Mouse (Mus musculus) hindbrain, embryonic 15.5 days (tissue): ENCODE measurements around the gene A1bg. TPM values are rescaled to one million over a fixed set of nuclear protein-coding genes. Genes with fewer than 3 reads are reported as not detected.

Experiments
- ATAC-seq: fragments of 200-750 bp; cut with Nextera tagmentation; 2 replicates; pipeline ENCODE4 v1.8.0; 2017; ENCODE audit warnings: low read depth, moderate number of reproducible peaks, moderate TSS enrichment; ENCODE audit not compliant: low FRiP score
- H3K27ac ChIP-seq: fragments of 300-500 bp; sonication (generic); replicated peaks from 2 replicates; pipeline ENCODE4 v1.5.1; 2015; ENCODE audit warnings: mild to moderate bottlenecking, inconsistent platforms
- H3K27me3 ChIP-seq: fragments of 300-500 bp; sonication (generic); 2 replicates; pipeline ENCODE4 v1.6.1; 2015; ENCODE audit warnings: control low read depth, inconsistent platforms
- H3K36me3 ChIP-seq: fragments of 300-500 bp; sonication (generic); 2 replicates; pipeline ENCODE4 v1.6.1; 2015; ENCODE audit warnings: control low read depth, inconsistent platforms
- H3K4me1 ChIP-seq: fragments of 300-500 bp; sonication (generic); replicated peaks from 2 replicates; pipeline ENCODE4 v1.6.1; 2015; ENCODE audit warnings: control low read depth, inconsistent platforms
- H3K4me2 ChIP-seq: fragments of 300-500 bp; sonication (generic); 2 replicates; pipeline ENCODE4 v1.6.1; 2015; ENCODE audit warnings: moderate library complexity, mild to moderate bottlenecking, inconsistent platforms
- H3K4me3 ChIP-seq: fragments of 300-500 bp; sonication (generic); 2 replicates; pipeline ENCODE4 v1.5.1; 2015; ENCODE audit warnings: mild to moderate bottlenecking, inconsistent platforms
- H3K9ac ChIP-seq: fragments of 300-500 bp; sonication (generic); 2 replicates; pipeline ENCODE4 v1.6.1; 2015; ENCODE audit warnings: inconsistent platforms
- H3K9me3 ChIP-seq: fragments of 300-500 bp; sonication (generic); 2 replicates; pipeline ENCODE4 v1.6.1; 2016; ENCODE audit warnings: control low read depth, inconsistent platforms
- WGBS: fragments of 180-500 bp; shearing (Covaris S2); methylation state at CpG from one replicate; pipeline ENCODE4 v1.1.7; 2015; 5-methylcytosine and 5-hydroxymethylcytosine counted together
- polyA plus RNA-seq: library from polyadenylated mRNA; unstranded; fragments of >200 nt; fragmentation: Nextera tagmentation; extraction: Ambion mirVana; gene quantifications from 2 replicates; pipeline ENCODE4 v1.2.1, GENCODE M21; 2015

Gene A1bg
- polyA plus RNA-seq: not detected in 2 replicates

GRCm38 (mm10) chr15:60922912-60923311 lies at the start of gene A1bg:
TSS of gene A1bg (minus strand) at chr15:60923012.
- Histone ChIP-seq H3K9me3 (no peaks in the 10 kb centered on the region), H3K36me3 (no peaks in the 10 kb centered on the region), H3K9ac (no peak within 1 kb of the TSS), H3K27ac (no peak within 1 kb of the TSS), H3K4me3 (no peak within 1 kb of the TSS), H3K4me1 (no peaks in the 10 kb centered on the region), H3K27me3 (no peaks in the 10 kb centered on the region), H3K4me2 (no peak within 1 kb of the TSS)
- no peak for ATAC-seq

DNA sequence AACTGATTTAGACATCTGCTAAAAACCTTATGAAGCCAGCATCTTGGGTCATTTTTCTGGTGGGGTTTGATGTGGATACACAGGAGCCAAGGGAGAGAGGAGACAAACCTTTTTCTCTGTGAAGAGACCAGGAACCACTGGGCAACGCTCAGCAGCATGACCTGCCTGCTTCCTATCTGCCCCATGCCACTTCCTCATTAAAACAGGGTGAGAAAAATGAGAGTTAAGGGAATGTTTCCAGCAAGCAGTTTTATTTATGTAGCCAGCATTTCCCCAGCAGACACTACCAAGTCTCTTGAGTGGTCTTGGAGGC lies 45.7 kb upstream of the A1bg start:
- no peak for ATAC-seq
- 16% methylated on average over 1 of the region's 1 CpGs for WGBS
- H3K27ac ChIP-seq: no peak overlapping the region; the same call in 1 of the 2 replicates

GRCm38 (mm10) chr15:60967841-60968548 lies 45.2 kb upstream of the A1bg start:
- H3K27ac ChIP-seq: no peak overlapping the region; the same call in 1 of the 2 replicates
- H3K4me2 ChIP-seq: no peak overlapping the region
- peak; percentile 69; the same call in 1 of the 2 replicates for ATAC-seq

More for the DNA sequence above, 45.7 kb upstream of the A1bg start:
- no peak overlapping the region for H3K4me2 ChIP-seq
- H3K27me3 ChIP-seq: no peaks in the 10 kb centered on the region
- H3K9me3 ChIP-seq: no peaks in the 10 kb centered on the region
- H3K36me3 ChIP-seq: no peaks in the 10 kb centered on the region
- peaks cover 10% of the 10 kb centered on the region; the same call in 1 of the 2 replicates for H3K4me1 ChIP-seq
- no peak overlapping the region for H3K9ac ChIP-seq
- no peak overlapping the region for H3K4me3 ChIP-seq

DNA sequence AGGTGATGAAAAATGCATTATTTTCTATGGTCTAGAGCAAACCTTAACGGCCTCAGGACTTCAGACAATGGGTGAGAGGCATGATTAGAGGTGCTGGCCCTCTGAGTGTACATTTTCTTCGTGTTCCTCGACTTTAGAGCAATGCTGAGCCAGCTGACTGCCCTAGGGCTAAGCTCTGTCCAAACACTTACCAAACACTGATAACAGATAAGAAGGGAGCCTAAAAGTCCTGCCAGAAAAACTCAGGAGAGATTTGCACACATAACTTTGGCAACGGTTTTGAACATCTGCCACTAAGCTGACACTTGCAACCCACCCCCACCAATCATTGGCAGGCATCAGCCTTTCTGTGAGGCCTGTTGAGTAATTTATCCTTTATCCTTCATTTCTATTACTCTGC lies 2.9 kb upstream of the A1bg start:
- Histone ChIP-seq H3K4me2 (no peak overlapping the region), H3K9me3 (no peaks in the 10 kb centered on the region), H3K4me3 (no peak overlapping the region), H3K27ac (no peak overlapping the region), H3K27me3 (no peaks in the 10 kb centered on the region), H3K36me3 (no peaks in the 10 kb centered on the region), H3K4me1 (no peaks in the 10 kb centered on the region), H3K9ac (no peak overlapping the region)
- 77% methylated on average over 4 of the region's 4 CpGs for WGBS
- no peak for ATAC-seq

More at GRCm38 (mm10) chr15:60967841-60968548, 45.2 kb upstream of the A1bg start:
- Histone ChIP-seq H3K9ac (no peak overlapping the region), H3K27me3 (no peaks in the 10 kb centered on the region), H3K4me1 (peaks cover 10% of the 10 kb centered on the region; the same call in 1 of the 2 replicates), H3K9me3 (no peaks in the 10 kb centered on the region), H3K36me3 (no peaks in the 10 kb centered on the region), H3K4me3 (no peak overlapping the region)
- WGBS: 18% methylated on average over 9 of the region's 9 CpGs

DNA sequence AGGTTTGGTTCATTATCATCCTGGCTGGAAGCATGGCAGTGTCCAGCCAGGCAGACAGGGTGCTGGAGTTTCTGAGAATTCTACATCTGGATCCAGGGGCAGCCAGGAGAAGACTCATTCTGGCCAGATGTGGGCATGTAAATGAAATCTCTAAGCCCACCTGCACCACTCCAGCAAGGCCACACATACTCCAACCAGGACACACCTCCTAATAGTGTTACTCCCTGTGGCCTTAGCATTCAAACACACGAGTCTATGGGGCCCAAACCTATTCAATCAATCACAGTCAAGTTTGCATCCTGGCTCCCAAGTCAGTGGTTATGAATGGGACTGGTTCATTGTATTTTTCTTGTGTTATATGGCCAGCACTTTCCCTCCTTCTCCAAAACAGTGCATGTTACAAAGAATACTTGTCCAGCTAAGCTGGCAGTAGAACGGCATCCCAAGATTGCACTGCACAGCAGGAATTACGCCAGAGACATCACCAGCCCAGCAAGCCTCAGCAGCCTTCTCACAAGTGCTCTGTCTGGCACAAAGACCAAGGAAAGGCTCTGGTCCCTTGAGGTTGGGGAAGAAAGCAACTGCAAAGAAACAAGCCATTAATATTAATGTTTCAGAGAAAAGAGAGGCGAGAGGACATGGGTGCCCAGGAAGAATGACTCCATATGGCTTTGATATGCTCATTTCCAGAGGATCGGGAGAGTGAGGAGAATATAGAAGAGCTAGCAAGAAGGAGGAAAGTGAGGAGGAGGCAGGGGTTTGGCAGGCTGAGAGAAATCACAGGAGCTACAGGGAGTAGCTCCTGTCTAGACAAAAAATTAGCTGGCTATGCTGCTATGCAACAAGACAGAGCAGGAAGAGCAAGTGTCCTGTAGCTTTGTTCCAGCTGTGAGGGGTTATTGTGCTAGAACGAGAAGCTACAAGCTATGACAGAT lies 18.8 kb downstream of the A1bg start:
- no peaks in the 10 kb centered on the region for H3K4me1 ChIP-seq
- no peak overlapping the region for H3K9ac ChIP-seq
- no peaks in the 10 kb centered on the region for H3K36me3 ChIP-seq
- WGBS: 23% methylated on average over 6 of the region's 6 CpGs
- no peak overlapping the region for H3K27ac ChIP-seq
- H3K4me2 ChIP-seq: no peak overlapping the region
- ATAC-seq: peak; percentile 68; the same call in 1 of the 2 replicates
- H3K9me3 ChIP-seq: no peaks in the 10 kb centered on the region
- H3K4me3 ChIP-seq: no peak overlapping the region
- no peaks in the 10 kb centered on the region for H3K27me3 ChIP-seq

DNA sequence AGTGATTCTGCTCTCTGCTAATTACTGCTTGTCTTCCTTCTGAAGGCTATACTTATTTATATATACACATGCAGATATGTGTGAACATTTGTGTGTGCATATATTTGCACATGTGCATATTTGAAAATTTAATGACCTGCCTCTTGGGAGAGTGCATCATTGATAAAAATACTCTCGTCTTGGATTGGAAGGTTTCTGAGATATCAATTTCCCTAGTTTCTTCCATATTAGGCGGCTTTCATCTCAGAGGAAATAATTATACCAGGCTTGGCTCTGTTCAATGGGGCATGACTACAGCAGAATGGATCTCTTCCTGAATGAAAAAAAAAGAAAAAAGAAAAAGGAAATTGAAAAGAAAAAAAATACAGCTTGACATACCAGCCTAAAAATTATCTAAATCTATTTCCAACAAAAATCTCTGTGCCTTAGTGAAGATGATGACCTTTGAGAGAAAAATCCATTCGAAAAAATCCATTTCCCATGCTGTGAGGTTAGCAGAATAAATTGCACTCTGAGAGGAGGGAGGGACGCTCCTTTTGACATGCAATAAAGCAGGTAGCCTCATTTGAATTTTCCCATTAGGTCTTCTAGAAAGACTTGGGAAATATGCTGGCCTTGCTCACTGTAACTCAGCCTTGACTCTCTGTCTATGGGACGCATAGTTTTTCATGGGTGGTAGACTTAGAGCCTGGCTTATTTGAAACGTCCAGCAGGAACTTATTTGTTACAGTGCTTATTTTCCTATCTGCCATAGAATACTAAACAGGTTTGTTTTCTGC lies 24.4 kb downstream of the A1bg start:
- no peaks in the 10 kb centered on the region for H3K9me3 ChIP-seq
- H3K27ac ChIP-seq: no peak overlapping the region
- H3K4me3 ChIP-seq: no peak overlapping the region
- no peak overlapping the region for H3K4me2 ChIP-seq
- no peaks in the 10 kb centered on the region for H3K27me3 ChIP-seq
- peak; percentile 51; the same call in 1 of the 2 replicates for ATAC-seq
- 45% methylated on average over 6 of the region's 6 CpGs for WGBS
- 0 out of 2 replicates have a peak, but pooled peaks cover 5% of the 10 kb centered on the region for H3K4me1 ChIP-seq
- no peaks in the 10 kb centered on the region for H3K36me3 ChIP-seq
- no peak overlapping the region for H3K9ac ChIP-seq

DNA sequence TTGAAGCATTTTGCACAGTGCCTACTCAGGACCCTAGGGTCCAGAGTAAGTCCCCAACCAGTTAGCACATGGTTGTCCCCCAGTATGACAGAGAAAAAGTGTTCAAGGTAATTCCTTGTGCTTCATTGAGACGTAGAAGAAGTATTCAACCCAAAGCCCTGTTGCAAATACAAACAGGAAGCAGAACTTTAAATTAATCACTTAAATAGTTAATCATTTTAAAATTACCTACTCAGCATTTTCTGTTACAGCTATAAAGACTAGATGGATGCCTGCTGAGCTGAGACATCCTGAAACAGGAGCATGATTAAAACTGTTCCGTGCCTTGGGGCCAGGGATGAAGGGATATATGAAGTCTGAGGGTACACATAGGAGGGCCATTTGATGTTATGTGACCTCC lies 26.8 kb downstream of the A1bg start:
- WGBS: 86% methylated on average over 2 of the region's 2 CpGs
- Histone ChIP-seq H3K4me2 (no peak overlapping the region), H3K9me3 (no peaks in the 10 kb centered on the region), H3K27ac (no peak overlapping the region), H3K9ac (no peak overlapping the region), H3K4me1 (0 out of 2 replicates have a peak, but pooled peaks cover 5% of the 10 kb centered on the region), H3K4me3 (no peak overlapping the region), H3K27me3 (no peaks in the 10 kb centered on the region), H3K36me3 (no peaks in the 10 kb centered on the region)
- ATAC-seq: no peak

DNA sequence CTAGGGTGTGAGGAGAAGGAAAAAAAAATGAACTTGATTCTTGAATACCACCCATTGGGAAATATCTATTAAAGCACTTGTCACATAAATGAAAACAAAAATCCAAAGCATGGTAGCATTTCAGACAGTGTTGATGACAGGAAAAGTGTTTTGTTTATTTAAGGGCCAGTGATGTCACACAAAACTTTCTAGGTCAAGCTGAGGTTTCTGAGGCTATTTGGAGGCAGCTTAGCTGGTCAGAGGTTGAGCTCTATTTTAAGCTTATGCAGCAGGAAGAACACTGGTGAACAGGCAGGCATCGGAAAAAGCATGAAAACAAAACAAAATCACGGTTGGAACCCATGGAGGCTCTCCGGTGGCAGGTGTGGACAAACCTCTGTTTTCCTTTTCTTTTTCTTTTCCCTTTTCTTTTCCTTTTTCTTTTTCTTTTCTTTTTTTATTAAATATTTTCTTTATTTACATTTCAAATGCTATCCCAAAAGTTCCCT lies 29.8 kb downstream of the A1bg start:
- H3K4me1 ChIP-seq: no peaks in the 10 kb centered on the region
- no peaks in the 10 kb centered on the region for H3K36me3 ChIP-seq
- 75% methylated on average over 3 of the region's 3 CpGs for WGBS
- H3K27me3 ChIP-seq: no peaks in the 10 kb centered on the region
- H3K9me3 ChIP-seq: no peaks in the 10 kb centered on the region
- no peak overlapping the region for H3K4me2 ChIP-seq
- no peak overlapping the region for H3K27ac ChIP-seq
- H3K4me3 ChIP-seq: no peak overlapping the region
- ATAC-seq: no peak
- H3K9ac ChIP-seq: no peak overlapping the region

GRCm38 (mm10) chr15:60888724-60889123 lies 34.1 kb downstream of the A1bg start:
- no peak overlapping the region for H3K4me2 ChIP-seq
- no peaks in the 10 kb centered on the region for H3K4me1 ChIP-seq
- 82% methylated on average over 2 of the region's 2 CpGs for WGBS
- H3K9ac ChIP-seq: no peak overlapping the region
- no peaks in the 10 kb centered on the region for H3K36me3 ChIP-seq
- no peaks in the 10 kb centered on the region for H3K9me3 ChIP-seq
- no peak overlapping the region for H3K27ac ChIP-seq
- H3K4me3 ChIP-seq: no peak overlapping the region
- no peak for ATAC-seq
- no peaks in the 10 kb centered on the region for H3K27me3 ChIP-seq

GRCm38 (mm10) chr15:60875721-60876120 lies 47.1 kb downstream of the A1bg start:
- Histone ChIP-seq H3K4me2 (no peak overlapping the region), H3K36me3 (no peaks in the 10 kb centered on the region), H3K27ac (no peak overlapping the region), H3K4me3 (no peak overlapping the region), H3K27me3 (no peaks in the 10 kb centered on the region), H3K9ac (no peak overlapping the region), H3K4me1 (no peaks in the 10 kb centered on the region), H3K9me3 (no peaks in the 10 kb centered on the region)
- no peak for ATAC-seq
- 87% methylated on average over 6 of the region's 6 CpGs for WGBS

- Histone ChIP-seq H3K27ac (no peak overlapping the region), H3K4me2 (no peak overlapping the region), H3K9ac (no peak overlapping the region), H3K27me3 (no peaks in the 10 kb centered on the region), H3K36me3 (no peaks in the 10 kb centered on the region), H3K4me3 (no peak overlapping the region), H3K4me1 (no peaks in the 10 kb centered on the region), H3K9me3 (no peaks in the 10 kb centered on the region)
- ATAC-seq: no peak
- 81% methylated on average over 3 of the region's 3 CpGs for WGBS
Observed at GRCm38 (mm10) chr15:60862417-60862816, 60.4 kb downstream of the A1bg start.
